Mouse (Mus musculus): ENCODE measurements at regions not wholly inside any gene's neighbourhood (a gene's known extent, or its start where the extent isn't known, plus 50 kb on each side); places are given as distances from the start of the nearest gene placed in this dataset.

DNA sequence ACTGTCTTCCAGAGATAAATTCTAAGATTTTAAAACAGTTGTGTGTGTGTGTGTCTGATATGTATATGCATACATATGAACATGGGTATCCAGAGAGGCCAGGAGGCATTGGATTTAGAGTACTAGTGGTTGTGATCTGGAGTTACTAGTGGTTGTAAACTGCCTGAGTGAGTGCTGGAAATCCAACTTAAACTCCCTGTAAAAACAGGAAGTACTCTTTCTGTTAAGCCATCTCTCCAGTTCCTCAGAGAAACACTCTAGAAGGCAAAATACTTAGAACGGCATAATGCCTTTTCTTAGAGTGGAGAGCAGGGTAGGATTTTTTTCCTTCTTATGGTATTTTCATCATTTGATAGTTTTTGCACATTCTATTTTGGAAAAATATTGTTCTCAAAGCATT is 99.1 kb upstream of the Gorab start:
- no peak overlapping the region for H3K4me3 ChIP-seq

DNA sequence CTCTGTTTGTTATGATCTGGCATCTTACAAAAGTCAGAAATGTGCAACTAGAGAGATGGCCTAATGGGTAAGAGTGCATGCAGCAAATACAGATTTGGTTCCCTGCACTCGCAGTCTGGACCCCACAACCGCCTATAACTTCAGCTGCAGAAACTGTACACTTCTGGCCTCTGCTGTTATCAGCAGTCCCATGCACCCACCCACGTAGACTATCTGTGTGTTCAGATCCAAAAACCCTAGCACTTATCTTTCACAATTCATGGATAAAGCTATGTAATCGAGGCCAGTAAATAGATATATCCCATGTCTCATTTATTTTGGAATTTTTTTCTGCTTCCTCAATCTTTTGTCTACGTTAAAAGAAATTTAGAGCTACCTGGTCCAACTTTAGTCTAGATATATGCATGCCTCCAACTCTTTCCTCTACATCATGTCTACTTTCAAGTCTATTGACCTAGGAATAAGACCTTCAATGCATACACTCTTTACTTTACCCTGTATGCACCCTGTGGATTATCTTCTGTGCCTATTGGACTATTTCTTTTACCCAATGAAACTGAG is 95.0 kb upstream of the Gorab start:
- DNase-seq, result no peak
- Histone ChIP-seq H3K27ac (no peak overlapping the region), H3K9ac (ENCODE audit: low read depth, low read length) (no peak overlapping the region), H3K27me3 (ENCODE audit: control insufficient read depth, insufficient read depth, low read length) (no peaks in the 10 kb centered on the region), H3K4me3 (no peak overlapping the region), H3K36me3 (ENCODE audit: control insufficient read depth, insufficient read depth, low read length) (no peaks in the 10 kb centered on the region), H3K4me1 (ENCODE audit: control insufficient read depth, insufficient read depth, low read length) (no peaks in the 10 kb centered on the region), H3K79me2 (replicated peaks; ENCODE audit: control insufficient read depth, insufficient read depth, low read length) (no peaks in the 10 kb centered on the region)
- no peak for TF ChIP-seq POLR2A (IDR thresholded peaks at IDR 0.05; ENCODE audit: insufficient read depth, low read depth, low read length)
- TF ChIP-seq CTCF (IDR thresholded peaks at IDR 0.05), result no peak
- WGBS, result 64% methylated on average over 5 of the region's 5 CpGs
- intact Hi-C loops (cut with DNase I), result no loop called here

More for the DNA sequence above, 99.1 kb upstream of the Gorab start:
- TF ChIP-seq EP300 (IDR thresholded peaks at IDR 0.05; ENCODE audit: insufficient read depth, low read depth, low read length) (no peak), CTCF (IDR thresholded peaks at IDR 0.05) (no peak), POLR2A (IDR thresholded peaks at IDR 0.05; ENCODE audit: insufficient read depth, low read depth, low read length) (no peak)
- intact Hi-C loops (cut with DNase I), result no loop called here
- Histone ChIP-seq H3K9ac (ENCODE audit: low read depth, low read length) (no peak overlapping the region), H3K27ac (no peak overlapping the region), H3K79me2 (replicated peaks; ENCODE audit: control insufficient read depth, insufficient read depth, low read length) (no peaks in the 10 kb centered on the region), H3K4me1 (ENCODE audit: control insufficient read depth, insufficient read depth, low read length) (no peaks in the 10 kb centered on the region), H3K36me3 (ENCODE audit: control insufficient read depth, insufficient read depth, low read length) (no peaks in the 10 kb centered on the region), H3K27me3 (ENCODE audit: control insufficient read depth, insufficient read depth, low read length) (no peaks in the 10 kb centered on the region)
- DNase-seq, result no peak
- WGBS, result 55% methylated on average over 1 of the region's 1 CpGs

DNA sequence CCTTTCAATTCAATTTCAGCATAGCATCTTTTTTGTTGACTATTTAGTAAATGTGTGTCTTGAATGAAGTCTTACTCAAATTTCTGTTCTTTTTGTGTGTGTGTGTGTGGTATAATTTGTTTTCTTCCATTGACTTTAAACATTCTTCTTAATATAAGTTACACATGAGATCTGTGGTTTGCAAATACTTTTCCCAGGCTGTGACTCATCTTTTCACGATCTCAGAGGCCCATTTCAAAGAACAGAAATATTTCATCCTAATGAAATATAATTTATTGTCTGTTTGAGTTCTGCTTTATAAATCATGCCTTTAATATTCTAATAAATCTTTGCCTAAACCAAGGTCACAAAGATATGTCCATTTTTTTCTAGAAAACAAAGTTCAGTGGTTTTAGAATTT is 92.9 kb upstream of the Gorab start:
- no peak for DNase-seq
- Histone ChIP-seq H3K4me3 (no peak overlapping the region), H3K27me3 (ENCODE audit: control insufficient read depth, insufficient read depth, low read length) (no peaks in the 10 kb centered on the region), H3K36me3 (ENCODE audit: control insufficient read depth, insufficient read depth, low read length) (no peaks in the 10 kb centered on the region), H3K27ac (no peak overlapping the region), H3K4me1 (ENCODE audit: control insufficient read depth, insufficient read depth, low read length) (no peaks in the 10 kb centered on the region), H3K9ac (ENCODE audit: low read depth, low read length) (no peak overlapping the region), H3K79me2 (replicated peaks; ENCODE audit: control insufficient read depth, insufficient read depth, low read length) (no peaks in the 10 kb centered on the region)
- TF ChIP-seq EP300 (IDR thresholded peaks at IDR 0.05; ENCODE audit: insufficient read depth, low read depth, low read length), result no peak
- no peak for TF ChIP-seq CTCF (IDR thresholded peaks at IDR 0.05)
- no peak for TF ChIP-seq POLR2A (IDR thresholded peaks at IDR 0.05; ENCODE audit: insufficient read depth, low read depth, low read length)
- intact Hi-C loops (cut with DNase I), result no loop called here
- 67% methylated on average over 1 of the region's 1 CpGs for WGBS

GRCm38 (mm10) chr1:163488532-163488931 is 85.1 kb upstream of the Gorab start:
- WGBS, result 55% methylated on average over 6 of the region's 6 CpGs
- TF ChIP-seq EP300 (IDR thresholded peaks at IDR 0.05; ENCODE audit: insufficient read depth, low read depth, low read length) (no peak), POLR2A (IDR thresholded peaks at IDR 0.05; ENCODE audit: insufficient read depth, low read depth, low read length) (no peak), CTCF (IDR thresholded peaks at IDR 0.05) (no peak)
- no peaks in the 10 kb centered on the region for H3K27me3 ChIP-seq (ENCODE audit: control insufficient read depth, insufficient read depth, low read length)
- no peaks in the 10 kb centered on the region for H3K36me3 ChIP-seq (ENCODE audit: control insufficient read depth, insufficient read depth, low read length)
- no peaks in the 10 kb centered on the region for H3K79me2 ChIP-seq (replicated peaks; ENCODE audit: control insufficient read depth, insufficient read depth, low read length)
- no peak overlapping the region for H3K4me3 ChIP-seq
- H3K27ac ChIP-seq, result no peak overlapping the region
- H3K4me1 ChIP-seq (ENCODE audit: control insufficient read depth, insufficient read depth, low read length), result no peaks in the 10 kb centered on the region
- no peak for DNase-seq
- intact Hi-C loops (cut with DNase I), result no loop called here
- no peak overlapping the region for H3K9ac ChIP-seq (ENCODE audit: low read depth, low read length)

GRCm38 (mm10) chr1:163488109-163488508 is 84.6 kb upstream of the Gorab start:
- TF ChIP-seq CTCF (IDR thresholded peaks at IDR 0.05) (no peak), POLR2A (IDR thresholded peaks at IDR 0.05; ENCODE audit: insufficient read depth, low read depth, low read length) (no peak), EP300 (IDR thresholded peaks at IDR 0.05; ENCODE audit: insufficient read depth, low read depth, low read length) (no peak)
- no peaks in the 10 kb centered on the region for H3K27me3 ChIP-seq (ENCODE audit: control insufficient read depth, insufficient read depth, low read length)
- no peak overlapping the region for H3K4me3 ChIP-seq
- WGBS, result 62% methylated on average over 4 of the region's 4 CpGs
- DNase-seq, result no peak
- H3K9ac ChIP-seq (ENCODE audit: low read depth, low read length), result no peak overlapping the region
- no peaks in the 10 kb centered on the region for H3K36me3 ChIP-seq (ENCODE audit: control insufficient read depth, insufficient read depth, low read length)
- H3K79me2 ChIP-seq (replicated peaks; ENCODE audit: control insufficient read depth, insufficient read depth, low read length), result no peaks in the 10 kb centered on the region
- intact Hi-C loops (cut with DNase I), result no loop called here
- H3K27ac ChIP-seq, result no peak overlapping the region
- H3K4me1 ChIP-seq (ENCODE audit: control insufficient read depth, insufficient read depth, low read length), result no peaks in the 10 kb centered on the region

DNA sequence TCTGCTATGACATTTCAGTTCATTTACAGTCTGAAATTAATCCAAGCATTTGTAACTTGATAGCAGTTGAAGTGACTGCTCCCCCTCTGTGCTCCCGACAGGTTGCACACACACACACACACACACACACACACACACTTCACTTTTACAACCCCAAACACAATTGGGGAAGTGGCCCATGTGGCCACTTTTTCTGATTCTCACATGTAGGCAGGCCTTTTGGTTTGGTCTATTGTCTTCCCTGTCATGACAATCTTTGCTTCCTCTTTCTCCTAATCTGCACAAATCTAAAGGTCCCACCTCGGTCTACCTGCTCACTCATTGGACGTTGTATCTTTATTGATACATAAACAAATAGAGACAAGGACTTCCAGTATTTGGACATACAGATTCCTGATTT is 79.6 kb upstream of the Gorab start:
- Histone ChIP-seq H3K79me2 (replicated peaks; ENCODE audit: control insufficient read depth, insufficient read depth, low read length) (no peaks in the 10 kb centered on the region), H3K4me1 (ENCODE audit: control insufficient read depth, insufficient read depth, low read length) (no peaks in the 10 kb centered on the region), H3K36me3 (ENCODE audit: control insufficient read depth, insufficient read depth, low read length) (no peaks in the 10 kb centered on the region), H3K4me3 (no peak overlapping the region), H3K27ac (no peak overlapping the region), H3K9ac (ENCODE audit: low read depth, low read length) (no peak overlapping the region), H3K27me3 (ENCODE audit: control insufficient read depth, insufficient read depth, low read length) (no peaks in the 10 kb centered on the region)
- 74% methylated on average over 3 of the region's 3 CpGs for WGBS
- TF ChIP-seq EP300 (IDR thresholded peaks at IDR 0.05; ENCODE audit: insufficient read depth, low read depth, low read length) (no peak), CTCF (IDR thresholded peaks at IDR 0.05) (no peak), POLR2A (IDR thresholded peaks at IDR 0.05; ENCODE audit: insufficient read depth, low read depth, low read length) (no peak)
- intact Hi-C loops (cut with DNase I), result no loop called here
- DNase-seq, result no peak
